Mouse (Mus musculus): ENCODE measurements around the gene Zfp235.

GRCm38 (mm10) chr7:24172191-24172590 is 38.2 kb downstream of the Zfp235 start:
- no peak for TF ChIP-seq POLR2A (IDR thresholded peaks at IDR 0.05; ENCODE audit: insufficient read length, low read depth)
- no peak for TF ChIP-seq USF1 (IDR thresholded peaks at IDR 0.05; ENCODE audit: low read depth)
- TF ChIP-seq MYOD1 (IDR thresholded peaks at IDR 0.05; ENCODE audit: control insufficient read depth in 1 of 3, insufficient read length in 2 of 3, low read depth in 2 of 3): no peak
- no peak for TF ChIP-seq TCF12 (IDR thresholded peaks at IDR 0.05; ENCODE audit: insufficient read depth, poor library complexity, severe bottlenecking)
- TF ChIP-seq POLR2AphosphoS2 (IDR thresholded peaks at IDR 0.05; ENCODE audit: insufficient read length, low read depth): no peak
- TF ChIP-seq E2F4 (IDR thresholded peaks at IDR 0.05; ENCODE audit: insufficient read depth): no peak
- TF ChIP-seq CEBPB (IDR thresholded peaks at IDR 0.05; ENCODE audit: insufficient read depth, poor library complexity, severe bottlenecking): no peak
- TF ChIP-seq REST (IDR thresholded peaks at IDR 0.05; ENCODE audit: insufficient read depth, insufficient read length): no peak
- TF ChIP-seq SRF (IDR thresholded peaks at IDR 0.05; ENCODE audit: control insufficient read depth, insufficient read length, low read depth): no peak
